Mouse (Mus musculus) cerebellum, adult 2 months (tissue): ENCODE measurements around the gene Nr2e1. TPM values are rescaled to one million over a fixed set of nuclear protein-coding genes. Genes with fewer than 3 reads are reported as not detected.
A peak's percentile ranks its signal among the peaks of the same experiment; 100 is the strongest.

Experiments
- DNase-seq, 2 experiments: peaks; one replicate each; pipeline ENCODE4 v3.0.0; 2021
- H3K27ac ChIP-seq: fragments of 200-500 bp; 2 replicates; pipeline ENCODE4 v1.5.1; 2012; ENCODE audit warnings: low read length, control low read depth, inconsistent platforms; ENCODE audit not compliant: insufficient read depth
- H3K27me3 ChIP-seq: fragments of 200-500 bp; 2 replicates; pipeline ENCODE4 v1.6.1; 2012; ENCODE audit warnings: inconsistent platforms, mild to moderate bottlenecking, low read length, moderate library complexity; ENCODE audit not compliant: control insufficient read depth, insufficient read depth
- H3K4me1 ChIP-seq: fragments of 200-500 bp; 2 replicates; pipeline ENCODE4 v1.6.1; 2011; ENCODE audit warnings: low read length; ENCODE audit not compliant: control insufficient read depth, insufficient read depth
- H3K4me3 ChIP-seq: fragments of 200-500 bp; replicated peaks from 2 replicates; pipeline ENCODE3; 2011; ENCODE audit warnings: mild to moderate bottlenecking, low read depth, low read length, control low read depth; ENCODE audit not compliant: insufficient read depth
- CTCF ChIP-seq: fragments of 200-500 bp; IDR thresholded peaks from 2 replicates; pipeline ENCODE4 v1.5.1; 2011; ENCODE audit warnings: low read depth, mild to moderate bottlenecking, control low read depth, low read length, moderate library complexity, borderline replicate concordance; ENCODE audit not compliant: insufficient read depth
- POLR2A ChIP-seq: fragments of 200-500 bp; IDR thresholded peaks from 2 replicates; pipeline ENCODE4 v1.6.1; 2011; ENCODE audit warnings: low read length, control low read depth, borderline replicate concordance; ENCODE audit not compliant: insufficient read depth
- WGBS: fragments of 180-500 bp; shearing (Covaris S2); methylation state at CpG from one replicate; pipeline ENCODE4 v1.1.7; 2018; 5-methylcytosine and 5-hydroxymethylcytosine counted together
- polyA plus RNA-seq: library from polyadenylated mRNA; depleted of rRNA; stranded (reverse); fragments of >200 nt; gene quantifications from 2 replicates; pipeline ENCODE4 v1.2.3, GENCODE M21; 2012

The Nr2e1 gene
- polyA plus RNA-seq, 1 experiment = 0.20 TPM

- Histone ChIP-seq H3K4me3 (no peak overlapping the region), H3K27me3 (peaks cover 6% of the 10 kb centered on the region; the same call in 1 of the 2 replicates), H3K27ac (no peak overlapping the region), H3K4me1 (no peaks in the 10 kb centered on the region)
- no peak for DNase-seq
- TF ChIP-seq POLR2A (no peak), CTCF (no peak)
- 15% methylated on average over 9 of the region's 9 CpGs for WGBS
Measured at GRCm38 (mm10) chr10:42614766-42615165, 31.3 kb upstream of the Nr2e1 start.

GRCm38 (mm10) chr10:42613639-42614381, 30.4 kb upstream of the Nr2e1 start:
- Histone ChIP-seq H3K27me3 (peaks cover 5% of the 10 kb centered on the region; the same call in 1 of the 2 replicates), H3K4me1 (no peaks in the 10 kb centered on the region), H3K27ac (no peak overlapping the region), H3K4me3 (no peak overlapping the region)
- TF ChIP-seq CTCF (no peak), POLR2A (no peak)
- DNase-seq = no peak
- 3% methylated on average over 38 of the region's 40 CpGs for WGBS

- 9% methylated on average over 12 of the region's 12 CpGs for WGBS
Measured at GRCm38 (mm10) chr10:42613075-42613474, 29.6 kb upstream of the Nr2e1 start.

GRCm38 (mm10) chr10:42606757-42607156, 23.3 kb upstream of the Nr2e1 start:
- Histone ChIP-seq H3K27ac (no peak overlapping the region), H3K4me3 (no peak overlapping the region), H3K27me3 (no peaks in the 10 kb centered on the region; the same call in 1 of the 2 replicates), H3K4me1 (no peaks in the 10 kb centered on the region)
- WGBS = 63% methylated on average over 4 of the region's 4 CpGs
- no peak for TF ChIP-seq POLR2A
- TF ChIP-seq CTCF = no peak
- DNase-seq = no peak

More at GRCm38 (mm10) chr10:42613075-42613474, 29.6 kb upstream of the Nr2e1 start:
- no peak for DNase-seq
- TF ChIP-seq POLR2A = no peak
- TF ChIP-seq CTCF = no peak
- Histone ChIP-seq H3K27ac (no peak overlapping the region), H3K4me1 (no peaks in the 10 kb centered on the region), H3K4me3 (no peak overlapping the region), H3K27me3 (peaks cover 5% of the 10 kb centered on the region; the same call in 1 of the 2 replicates)

- H3K4me3 ChIP-seq = no peak overlapping the region
- 62% methylated on average over 2 of the region's 2 CpGs for WGBS
Measured at GRCm38 (mm10) chr10:42604874-42605273, 21.4 kb upstream of the Nr2e1 start.

GRCm38 (mm10) chr10:42601556-42601955, 18.1 kb upstream of the Nr2e1 start:
- Histone ChIP-seq H3K27ac (no peak overlapping the region), H3K4me3 (no peak overlapping the region), H3K4me1 (no peaks in the 10 kb centered on the region), H3K27me3 (no peaks in the 10 kb centered on the region; the same call in 1 of the 2 replicates)
- no peak for DNase-seq
- no peak for TF ChIP-seq POLR2A
- TF ChIP-seq CTCF = peak; percentile 22; the same call in 1 of the 2 replicates
- WGBS = 29% methylated on average over 10 of the region's 10 CpGs

More at GRCm38 (mm10) chr10:42604874-42605273, 21.4 kb upstream of the Nr2e1 start:
- no peak overlapping the region for H3K27ac ChIP-seq
- TF ChIP-seq CTCF (no peak), POLR2A (no peak)
- H3K27me3 ChIP-seq = no peaks in the 10 kb centered on the region
- no peak for DNase-seq
- H3K4me1 ChIP-seq = no peaks in the 10 kb centered on the region

GRCm38 (mm10) chr10:42598615-42599014, 15.2 kb upstream of the Nr2e1 start:
- no peak overlapping the region for H3K27ac ChIP-seq
- peaks cover 2% of the 10 kb centered on the region; the same call in 1 of the 2 replicates for H3K27me3 ChIP-seq
- H3K4me1 ChIP-seq = no peaks in the 10 kb centered on the region
- TF ChIP-seq CTCF (no peak), POLR2A (no peak)
- 83% methylated on average over 8 of the region's 8 CpGs for WGBS
- H3K4me3 ChIP-seq = no peak overlapping the region
- no peak for DNase-seq

- no peak for DNase-seq
- H3K4me3 ChIP-seq = no peak overlapping the region
- H3K4me1 ChIP-seq = no peaks in the 10 kb centered on the region
- H3K27me3 ChIP-seq = peaks cover 14% of the 10 kb centered on the region; the same call in 1 of the 2 replicates
- WGBS = 37% methylated on average over 7 of the region's 7 CpGs
- no peak for TF ChIP-seq CTCF
- no peak for TF ChIP-seq POLR2A
- no peak overlapping the region for H3K27ac ChIP-seq
Measured at GRCm38 (mm10) chr10:42593201-42593600, 9.8 kb upstream of the Nr2e1 start.
